Mouse (Mus musculus) heart, embryonic 11.5 days (tissue): ENCODE results near the gene Tshb. TPM values are rescaled to one million over a fixed set of nuclear protein-coding genes. Genes with fewer than 3 reads are reported as not detected.

ENCODE experiments used
- ATAC-seq: fragments of 200-750 bp; cut with Nextera tagmentation; replicated peaks from 2 replicates; pipeline ENCODE4 v1.8.0; 2017; ENCODE audit warnings: moderate library complexity; ENCODE audit not compliant: insufficient number of reproducible peaks, low FRiP score, low TSS enrichment
- H3K27ac ChIP-seq: fragments of 300-500 bp; sonication (generic); 2 replicates; pipeline ENCODE4 v1.5.1; 2014; ENCODE audit warnings: mild to moderate bottlenecking, low read depth, low read length
- H3K27me3 ChIP-seq: fragments of 300-500 bp; sonication (generic); 2 replicates; pipeline ENCODE4 v1.6.1; 2014; ENCODE audit warnings: mild to moderate bottlenecking, low read length, mixed read lengths; ENCODE audit not compliant: control insufficient read depth, insufficient read depth
- H3K36me3 ChIP-seq: fragments of 300-500 bp; sonication (generic); 2 replicates; pipeline ENCODE4 v1.6.1; 2014; ENCODE audit warnings: mild to moderate bottlenecking, low read length, moderate library complexity, mixed read lengths; ENCODE audit not compliant: control insufficient read depth, insufficient read depth
- H3K4me1 ChIP-seq: fragments of 300-500 bp; sonication (generic); 2 replicates; pipeline ENCODE4 v1.6.1; 2014; ENCODE audit warnings: low read length; ENCODE audit not compliant: control insufficient read depth, insufficient read depth
- H3K4me2 ChIP-seq: fragments of 300-500 bp; sonication (generic); 2 replicates; pipeline ENCODE4 v1.6.1; 2014; ENCODE audit warnings: mild to moderate bottlenecking, moderate library complexity
- H3K4me3 ChIP-seq: fragments of 300-500 bp; sonication (generic); 2 replicates; pipeline ENCODE4 v1.5.1; 2014; ENCODE audit warnings: low read depth, low read length
- H3K9ac ChIP-seq: fragments of 300-500 bp; sonication (generic); 2 replicates; pipeline ENCODE4 v1.6.1; 2014; ENCODE audit warnings: mild to moderate bottlenecking, low read depth, low read length, moderate library complexity
- H3K9me3 ChIP-seq: fragments of 300-500 bp; sonication (generic); replicated peaks from 2 replicates; pipeline ENCODE4 v1.6.1; 2016; ENCODE audit warnings: low read length; ENCODE audit not compliant: control insufficient read depth
- WGBS: fragments of 180-500 bp; shearing (Covaris S2); extraction: QIAGEN DNeasy Blood & Tissue Kit; methylation state at CpG from one replicate; pipeline ENCODE4 v1.1.7; 2014; ENCODE audit not compliant: insufficient replicate concordance; 5-methylcytosine and 5-hydroxymethylcytosine counted together
- polyA plus RNA-seq: library from polyadenylated mRNA; unstranded; fragments of >200 nt; fragmentation: Nextera tagmentation; extraction: Ambion mirVana; gene quantifications from 2 replicates; pipeline ENCODE4 v1.2.1, GENCODE M21; 2014

The Tshb gene
- polyA plus RNA-seq, 1 experiment from 2014 or later = 0.13 TPM

GRCm38 (mm10) chr3:102755801-102756200, 26.7 kb downstream of the Tshb start:
- Histone ChIP-seq H3K4me3 (no peak overlapping the region), H3K27ac (peak overlapping the region; percentile 43; the same call in 1 of the 2 replicates), H3K4me1 (peaks cover 30% of the 10 kb centered on the region), H3K27me3 (no peaks in the 10 kb centered on the region), H3K4me2 (no peak overlapping the region), H3K36me3 (peaks cover 6% of the 10 kb centered on the region; the same call in 1 of the 2 replicates), H3K9me3 (no peaks in the 10 kb centered on the region), H3K9ac (no peak overlapping the region)
- 13% methylated on average over 1 of the region's 1 CpGs for WGBS
- no peak for ATAC-seq

GRCm38 (mm10) chr3:102752457-102752856, 30.1 kb downstream of the Tshb start:
- Histone ChIP-seq H3K4me1 (peaks cover 33% of the 10 kb centered on the region), H3K36me3 (peaks cover 3% of the 10 kb centered on the region; the same call in 1 of the 2 replicates), H3K4me2 (no peak overlapping the region), H3K27me3 (no peaks in the 10 kb centered on the region), H3K9me3 (no peaks in the 10 kb centered on the region), H3K27ac (no peak overlapping the region), H3K4me3 (no peak overlapping the region), H3K9ac (no peak overlapping the region)
- no peak for ATAC-seq
- WGBS = 57% methylated on average over 5 of the region's 5 CpGs

DNA sequence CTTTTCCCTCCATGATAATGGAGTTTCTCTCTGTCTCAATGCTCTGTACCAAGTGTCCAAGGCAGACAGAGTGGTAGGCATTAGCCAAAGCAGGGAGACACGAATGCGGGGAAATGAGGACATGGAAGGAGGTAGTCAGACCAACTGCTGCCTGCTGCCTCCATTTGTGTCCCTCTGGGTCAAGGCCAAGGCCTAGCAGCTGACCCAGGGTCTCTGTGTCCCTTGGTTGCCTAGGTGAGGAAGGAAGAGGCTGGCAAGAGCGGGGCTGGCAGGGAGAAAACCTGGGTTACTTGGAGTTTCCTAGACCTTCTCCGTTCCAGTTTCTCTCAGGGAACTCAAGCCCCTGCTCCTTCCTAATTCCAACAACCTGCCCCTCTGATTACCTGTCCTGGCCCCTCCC, 30.5 kb downstream of the Tshb start:
- Histone ChIP-seq H3K9ac (no peak overlapping the region), H3K36me3 (peaks cover 3% of the 10 kb centered on the region; the same call in 1 of the 2 replicates), H3K27me3 (no peaks in the 10 kb centered on the region), H3K27ac (no peak overlapping the region), H3K4me1 (peaks cover 29% of the 10 kb centered on the region), H3K4me3 (no peak overlapping the region), H3K9me3 (no peaks in the 10 kb centered on the region), H3K4me2 (no peak overlapping the region)
- no peak for ATAC-seq
- 90% methylated on average over 4 of the region's 4 CpGs for WGBS

DNA sequence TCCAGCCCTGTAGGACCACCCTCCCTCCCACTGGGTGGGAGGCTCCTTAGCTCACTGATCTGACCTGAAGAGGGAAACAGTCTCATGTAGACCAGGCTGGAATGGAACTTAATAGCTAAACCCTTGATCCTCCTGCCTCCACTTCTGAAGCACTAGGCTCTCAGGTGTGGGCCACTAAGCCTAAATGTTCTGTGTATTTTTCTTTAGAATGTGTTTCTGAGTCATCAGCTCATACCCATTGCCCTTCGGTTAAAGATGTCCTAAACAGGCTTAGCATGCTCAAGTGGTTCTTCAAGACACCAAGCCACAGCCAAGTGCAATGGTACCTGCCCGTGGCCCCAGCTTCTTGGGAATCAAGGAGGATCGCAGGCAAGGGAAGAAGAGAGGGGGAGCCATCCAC, 31.0 kb downstream of the Tshb start:
- H3K4me3 ChIP-seq = no peak overlapping the region
- H3K36me3 ChIP-seq = peaks cover 3% of the 10 kb centered on the region; the same call in 1 of the 2 replicates
- no peaks in the 10 kb centered on the region for H3K27me3 ChIP-seq
- H3K4me1 ChIP-seq = peaks cover 24% of the 10 kb centered on the region
- no peak overlapping the region for H3K9ac ChIP-seq
- no peak overlapping the region for H3K4me2 ChIP-seq
- no peak for ATAC-seq
- 81% methylated on average over 3 of the region's 3 CpGs for WGBS
- H3K9me3 ChIP-seq = no peaks in the 10 kb centered on the region
- H3K27ac ChIP-seq = no peak overlapping the region

- no peak overlapping the region for H3K27ac ChIP-seq
- H3K9ac ChIP-seq = no peak overlapping the region
- H3K27me3 ChIP-seq = no peaks in the 10 kb centered on the region
- H3K4me1 ChIP-seq = peaks cover 20% of the 10 kb centered on the region
- 75% methylated on average over 5 of the region's 5 CpGs for WGBS
- no peak for ATAC-seq
- H3K36me3 ChIP-seq = peaks cover 3% of the 10 kb centered on the region; the same call in 1 of the 2 replicates
- H3K9me3 ChIP-seq = no peaks in the 10 kb centered on the region
- no peak overlapping the region for H3K4me2 ChIP-seq
- no peak overlapping the region for H3K4me3 ChIP-seq
Measured at GRCm38 (mm10) chr3:102751136-102751535, 31.4 kb downstream of the Tshb start.

DNA sequence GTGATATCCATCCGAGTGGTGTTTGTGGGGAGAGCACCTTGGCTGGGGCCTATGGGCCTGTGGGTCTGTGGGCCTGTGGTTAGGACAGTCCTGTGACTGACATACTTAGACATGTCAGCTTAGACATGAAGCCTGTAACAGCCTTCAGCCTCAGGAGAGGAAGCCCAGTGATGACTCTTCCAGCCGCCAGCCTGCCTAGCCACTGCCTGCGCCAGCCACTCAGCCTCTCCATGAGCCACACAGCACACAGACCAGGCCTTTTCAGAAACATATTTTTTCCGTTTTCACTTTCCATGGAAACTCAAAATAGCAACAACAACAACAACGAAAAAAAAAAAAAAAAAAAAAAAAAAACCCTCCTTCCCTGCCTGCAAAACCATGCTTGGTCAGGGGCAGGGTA, 33.8 kb downstream of the Tshb start:
- no peak overlapping the region for H3K9ac ChIP-seq
- H3K9me3 ChIP-seq = no peaks in the 10 kb centered on the region
- H3K4me3 ChIP-seq = no peak overlapping the region
- H3K36me3 ChIP-seq = peaks cover 3% of the 10 kb centered on the region; the same call in 1 of the 2 replicates
- H3K4me1 ChIP-seq = peaks cover 17% of the 10 kb centered on the region
- WGBS = 78% methylated on average over 5 of the region's 5 CpGs
- no peak overlapping the region for H3K4me2 ChIP-seq
- no peak for ATAC-seq
- no peaks in the 10 kb centered on the region for H3K27me3 ChIP-seq
- H3K27ac ChIP-seq = no peak overlapping the region

- Histone ChIP-seq H3K4me3 (no peak overlapping the region), H3K4me1 (peaks cover 20% of the 10 kb centered on the region), H3K4me2 (no peak overlapping the region), H3K9ac (no peak overlapping the region), H3K9me3 (no peaks in the 10 kb centered on the region), H3K27ac (no peak overlapping the region), H3K27me3 (no peaks in the 10 kb centered on the region), H3K36me3 (no peaks in the 10 kb centered on the region; the same call in 1 of the 2 replicates)
- 56% methylated on average over 3 of the region's 3 CpGs for WGBS
- no peak for ATAC-seq
Measured at GRCm38 (mm10) chr3:102748038-102748437, 34.5 kb downstream of the Tshb start.

GRCm38 (mm10) chr3:102746174-102746573, 36.3 kb downstream of the Tshb start:
- H3K4me1 ChIP-seq = peaks cover 32% of the 10 kb centered on the region
- no peak overlapping the region for H3K27ac ChIP-seq
- H3K36me3 ChIP-seq = no peaks in the 10 kb centered on the region
- no peaks in the 10 kb centered on the region for H3K9me3 ChIP-seq
- H3K4me3 ChIP-seq = no peak overlapping the region
- 81% methylated on average over 4 of the region's 4 CpGs for WGBS
- H3K9ac ChIP-seq = no peak overlapping the region
- H3K4me2 ChIP-seq = no peak overlapping the region
- no peak for ATAC-seq
- H3K27me3 ChIP-seq = no peaks in the 10 kb centered on the region

GRCm38 (mm10) chr3:102744657-102745056, 37.9 kb downstream of the Tshb start:
- Histone ChIP-seq H3K36me3 (no peaks in the 10 kb centered on the region), H3K4me1 (peaks cover 34% of the 10 kb centered on the region), H3K27ac (0 out of 2 replicates have a peak overlapping the region, but pooled peaks have one; percentile 6), H3K9me3 (no peaks in the 10 kb centered on the region), H3K27me3 (no peaks in the 10 kb centered on the region), H3K9ac (no peak overlapping the region), H3K4me2 (no peak overlapping the region), H3K4me3 (no peak overlapping the region)
- 24% methylated on average over 5 of the region's 5 CpGs for WGBS
- ATAC-seq = no peak
